Mouse (Mus musculus): ENCODE measurements around the gene Znrf4. TPM values are rescaled to one million over a fixed set of nuclear protein-coding genes. Genes with fewer than 3 reads are reported as not detected.
"Not testable (repeated sequence)": the region's sequence is repeated elsewhere in the genome, so short reads cannot be mapped to it uniquely, and the experiment has no call there.

The Znrf4 gene
- polyA plus RNA-seq, 1 experiment from 2014 or later: not detected

- no peaks in the 10 kb centered on the region for H3K36me3 ChIP-seq
- peaks cover 11% of the 10 kb centered on the region for H3K27me3 ChIP-seq (replicated peaks)
- H3K4me3 ChIP-seq (replicated peaks): no peak overlapping the region
- H3K27ac ChIP-seq: no peak overlapping the region
- no peak for ATAC-seq (ENCODE audit: insufficient read depth, low FRiP score, low read depth)
- no peak overlapping the region for H3K4me2 ChIP-seq
- H3K9ac ChIP-seq: no peak overlapping the region
- WGBS: 83% methylated on average over 10 of the region's 10 CpGs
- no peaks in the 10 kb centered on the region for H3K9me3 ChIP-seq
- H3K4me1 ChIP-seq: peaks cover 7% of the 10 kb centered on the region
Measured at GRCm38 (mm10) chr17:56505401-56505800, 6.8 kb downstream of the Znrf4 start.

GRCm38 (mm10) chr17:56502526-56502925 is 9.7 kb downstream of the Znrf4 start:
- Histone ChIP-seq H3K4me1 (peaks cover 4% of the 10 kb centered on the region; the same call in 1 of the 2 replicates), H3K27me3 (replicated peaks) (no peaks in the 10 kb centered on the region), H3K27ac (no peak overlapping the region), H3K36me3 (no peaks in the 10 kb centered on the region), H3K4me3 (replicated peaks) (no peak overlapping the region), H3K9me3 (no peaks in the 10 kb centered on the region), H3K9ac (no peak overlapping the region), H3K4me2 (no peak overlapping the region)
- ATAC-seq (ENCODE audit: insufficient read depth, low FRiP score, low read depth): no peak
- WGBS: 30% methylated on average over 9 of the region's 9 CpGs

- WGBS: 31% methylated on average over 2 of the region's 2 CpGs
- not testable (repeated sequence) for H3K27ac ChIP-seq; ATAC-seq (ENCODE audit: insufficient read depth, low FRiP score, low read depth); H3K36me3 ChIP-seq; H3K4me2 ChIP-seq; H3K4me1 ChIP-seq; H3K9me3 ChIP-seq; H3K27me3 ChIP-seq (replicated peaks); H3K4me3 ChIP-seq (replicated peaks); H3K9ac ChIP-seq
Measured at GRCm38 (mm10) chr17:56501635-56502400, 10.4 kb downstream of the Znrf4 start.

GRCm38 (mm10) chr17:56499229-56499628 is 13.0 kb downstream of the Znrf4 start:
- no peaks in the 10 kb centered on the region for H3K4me1 ChIP-seq
- 77% methylated on average over 5 of the region's 5 CpGs for WGBS
- H3K36me3 ChIP-seq: 0 out of 2 replicates have a peak, but pooled peaks cover 2% of the 10 kb centered on the region
- H3K4me2 ChIP-seq: no peak overlapping the region
- H3K27me3 ChIP-seq (replicated peaks): no peaks in the 10 kb centered on the region
- no peak for ATAC-seq (ENCODE audit: insufficient read depth, low FRiP score, low read depth)
- H3K4me3 ChIP-seq (replicated peaks): no peak overlapping the region
- H3K27ac ChIP-seq: no peak overlapping the region
- H3K9ac ChIP-seq: no peak overlapping the region
- H3K9me3 ChIP-seq: peaks cover 9% of the 10 kb centered on the region; the same call in 1 of the 2 replicates

GRCm38 (mm10) chr17:56494480-56494879 is 17.8 kb downstream of the Znrf4 start:
- peaks cover 14% of the 10 kb centered on the region for H3K9me3 ChIP-seq
- H3K9ac ChIP-seq: no peak overlapping the region
- 67% methylated on average over 2 of the region's 2 CpGs for WGBS
- no peak overlapping the region for H3K27ac ChIP-seq
- H3K4me1 ChIP-seq: no peaks in the 10 kb centered on the region
- H3K4me3 ChIP-seq (replicated peaks): no peak overlapping the region
- 0 out of 2 replicates have a peak, but pooled peaks cover 3% of the 10 kb centered on the region for H3K36me3 ChIP-seq
- H3K27me3 ChIP-seq (replicated peaks): no peaks in the 10 kb centered on the region
- no peak for ATAC-seq (ENCODE audit: insufficient read depth, low FRiP score, low read depth)
- no peak overlapping the region for H3K4me2 ChIP-seq

- Histone ChIP-seq H3K36me3 (0 out of 2 replicates have a peak, but pooled peaks cover 3% of the 10 kb centered on the region), H3K4me1 (no peaks in the 10 kb centered on the region), H3K27ac (no peak overlapping the region), H3K9ac (no peak overlapping the region), H3K4me3 (replicated peaks) (no peak overlapping the region), H3K4me2 (no peak overlapping the region), H3K9me3 (peaks cover 14% of the 10 kb centered on the region), H3K27me3 (replicated peaks) (no peaks in the 10 kb centered on the region)
- ATAC-seq (ENCODE audit: insufficient read depth, low FRiP score, low read depth): no peak
- 89% methylated on average over 2 of the region's 2 CpGs for WGBS
Measured at GRCm38 (mm10) chr17:56493841-56494240, 18.4 kb downstream of the Znrf4 start.

GRCm38 (mm10) chr17:56490438-56491152 is 21.6 kb downstream of the Znrf4 start:
- H3K4me2 ChIP-seq: no peak overlapping the region
- 0 out of 2 replicates have a peak, but pooled peaks cover 4% of the 10 kb centered on the region for H3K4me1 ChIP-seq
- H3K9me3 ChIP-seq: peaks cover 14% of the 10 kb centered on the region
- H3K4me3 ChIP-seq (replicated peaks): no peak overlapping the region
- no peaks in the 10 kb centered on the region for H3K27me3 ChIP-seq (replicated peaks)
- no peak for ATAC-seq (ENCODE audit: insufficient read depth, low FRiP score, low read depth)
- 87% methylated on average over 7 of the region's 7 CpGs for WGBS
- H3K9ac ChIP-seq: no peak overlapping the region
- no peak overlapping the region for H3K27ac ChIP-seq
- H3K36me3 ChIP-seq: 0 out of 2 replicates have a peak, but pooled peaks cover 3% of the 10 kb centered on the region

- H3K36me3 ChIP-seq: no peaks in the 10 kb centered on the region
- WGBS: 10% methylated on average over 12 of the region's 12 CpGs
- 0 out of 2 replicates have a peak, but pooled peaks cover 4% of the 10 kb centered on the region for H3K4me1 ChIP-seq
- H3K27me3 ChIP-seq (replicated peaks): no peaks in the 10 kb centered on the region
- H3K27ac ChIP-seq: no peak overlapping the region
- no peak overlapping the region for H3K9ac ChIP-seq
- peak overlapping the region; percentile 13; the same call in 1 of the 2 replicates for H3K4me2 ChIP-seq
- ATAC-seq (ENCODE audit: insufficient read depth, low FRiP score, low read depth): 0 out of 2 replicates have a peak, but pooled peaks have one; percentile 19
- no peaks in the 10 kb centered on the region for H3K9me3 ChIP-seq
- no peak overlapping the region for H3K4me3 ChIP-seq (replicated peaks)
Measured at GRCm38 (mm10) chr17:56488028-56488427, 24.2 kb downstream of the Znrf4 start.

- H3K9ac ChIP-seq: no peak overlapping the region
- H3K27me3 ChIP-seq (replicated peaks): no peaks in the 10 kb centered on the region
- H3K36me3 ChIP-seq: no peaks in the 10 kb centered on the region
- peak; percentile 62 for ATAC-seq (ENCODE audit: insufficient read depth, low FRiP score, low read depth)
- no peak overlapping the region for H3K4me3 ChIP-seq (replicated peaks)
- WGBS: 14% methylated on average over 10 of the region's 16 CpGs
- H3K4me1 ChIP-seq: 0 out of 2 replicates have a peak, but pooled peaks cover 4% of the 10 kb centered on the region
- peak overlapping the region; percentile 13; the same call in 1 of the 2 replicates for H3K4me2 ChIP-seq
- H3K9me3 ChIP-seq: no peaks in the 10 kb centered on the region
- H3K27ac ChIP-seq: peak overlapping the region; percentile 40; the same call in 1 of the 2 replicates
Measured at GRCm38 (mm10) chr17:56487441-56487888, 24.8 kb downstream of the Znrf4 start.

- H3K36me3 ChIP-seq: no peaks in the 10 kb centered on the region
- H3K4me1 ChIP-seq: 0 out of 2 replicates have a peak, but pooled peaks cover 4% of the 10 kb centered on the region
- ATAC-seq (ENCODE audit: insufficient read depth, low FRiP score, low read depth): no peak
- 89% methylated on average over 9 of the region's 9 CpGs for WGBS
- no peak overlapping the region for H3K27ac ChIP-seq
- H3K9ac ChIP-seq: no peak overlapping the region
- H3K9me3 ChIP-seq: no peaks in the 10 kb centered on the region
- no peaks in the 10 kb centered on the region for H3K27me3 ChIP-seq (replicated peaks)
- H3K4me2 ChIP-seq: no peak overlapping the region
- H3K4me3 ChIP-seq (replicated peaks): no peak overlapping the region
Measured at GRCm38 (mm10) chr17:56485926-56486325, 26.3 kb downstream of the Znrf4 start.

- H3K27me3 ChIP-seq (replicated peaks): no peaks in the 10 kb centered on the region
- H3K4me3 ChIP-seq (replicated peaks): no peak overlapping the region
- no peak overlapping the region for H3K4me2 ChIP-seq
- 0 out of 2 replicates have a peak, but pooled peaks cover 4% of the 10 kb centered on the region for H3K4me1 ChIP-seq
- H3K36me3 ChIP-seq: no peaks in the 10 kb centered on the region
- H3K9me3 ChIP-seq: no peaks in the 10 kb centered on the region
- H3K27ac ChIP-seq: no peak overlapping the region
- WGBS: 44% methylated on average over 9 of the region's 9 CpGs
- ATAC-seq (ENCODE audit: insufficient read depth, low FRiP score, low read depth): no peak
- no peak overlapping the region for H3K9ac ChIP-seq
Measured at GRCm38 (mm10) chr17:56485118-56485517, 27.1 kb downstream of the Znrf4 start.

- Histone ChIP-seq H3K4me2 (no peak overlapping the region), H3K36me3 (no peaks in the 10 kb centered on the region), H3K27me3 (replicated peaks) (no peaks in the 10 kb centered on the region), H3K27ac (no peak overlapping the region), H3K4me3 (replicated peaks) (no peak overlapping the region), H3K9me3 (no peaks in the 10 kb centered on the region), H3K4me1 (peaks cover 5% of the 10 kb centered on the region; the same call in 1 of the 2 replicates), H3K9ac (no peak overlapping the region)
- 100% methylated on average over 1 of the region's 1 CpGs for WGBS
- ATAC-seq (ENCODE audit: insufficient read depth, low FRiP score, low read depth): no peak
Measured at GRCm38 (mm10) chr17:56482671-56483070, 29.6 kb downstream of the Znrf4 start.

Measured in stomach, embryonic 15.5 days (tissue).